Mouse (Mus musculus) kidney, postnatal 36 days (tissue): ENCODE measurements around the gene Vmn2r25.
"Not testable (repeated sequence)": the region's sequence is repeated elsewhere in the genome, so short reads cannot be mapped to it uniquely, and the experiment has no call there.

Experiments used
- DNase-seq, 2 experiments: peaks; one replicate each; pipeline ENCODE4 v3.0.0; 2021 to 2022; ENCODE audit warnings: mixed read lengths in 2 of 2

Vmn2r25 gene

DNA sequence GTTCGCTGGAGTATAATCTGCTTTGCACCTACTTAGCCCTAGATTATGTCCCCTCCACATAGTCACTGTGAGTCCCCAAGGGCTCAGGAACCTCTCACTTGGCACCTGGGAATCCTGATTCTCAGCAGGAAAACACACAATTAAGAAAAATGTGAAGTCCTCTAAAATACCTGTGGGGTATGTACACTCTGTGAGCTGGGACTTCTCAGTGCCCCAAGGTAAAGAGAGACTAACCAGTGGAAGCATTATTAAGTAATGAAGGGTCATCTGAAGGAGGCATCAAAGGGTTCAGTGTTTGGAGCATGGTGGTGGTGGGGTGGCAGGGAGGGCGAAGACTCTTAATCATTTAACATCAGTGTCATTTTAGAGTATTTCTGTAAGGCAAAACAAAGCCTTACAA, at the start of gene Vmn2r25:
Vmn2r25 (minus strand) TSS at position 101 of the 400 bp plus-strand sequence.
- DNase-seq, result not testable (repeated sequence)

DNA sequence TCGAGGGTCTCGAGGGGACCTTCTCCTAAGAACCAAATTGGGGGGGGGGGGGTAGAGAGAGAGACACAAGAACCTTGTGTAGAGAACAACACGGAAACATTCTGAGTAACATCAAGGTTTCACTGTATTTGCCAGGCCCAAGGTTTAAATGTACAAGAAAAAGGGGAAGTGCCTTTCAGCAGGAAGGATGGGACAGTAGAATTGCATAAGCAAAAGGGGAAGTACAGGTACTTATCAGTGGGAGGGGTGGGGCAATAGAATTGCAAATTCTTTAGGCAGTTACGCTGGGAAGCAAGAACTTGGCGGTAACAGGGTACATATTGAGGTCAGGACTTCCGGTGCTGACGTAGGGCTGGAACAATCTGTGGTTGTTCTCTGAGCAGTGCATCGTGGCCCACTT, 33.3 kb downstream of the Vmn2r25 start:
- no peak for DNase-seq

DNA sequence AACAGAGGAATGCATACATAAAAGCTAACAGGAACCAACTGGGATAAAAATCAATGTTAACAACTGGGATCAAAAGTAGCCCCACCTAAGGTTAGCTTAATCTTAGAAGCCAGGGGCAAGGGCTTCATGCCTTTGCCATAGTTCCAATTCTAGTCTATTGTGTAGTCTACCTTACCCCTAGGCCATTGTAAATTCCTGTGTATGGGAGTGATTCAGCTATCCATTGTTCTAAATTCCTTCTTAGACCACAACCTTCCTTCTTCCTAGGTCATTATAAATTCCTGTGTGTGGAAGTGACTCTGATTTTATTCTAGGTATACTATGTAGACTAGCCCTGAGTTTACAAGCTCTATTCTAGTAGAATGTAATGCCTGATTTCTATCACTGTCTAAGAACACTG, 43.0 kb downstream of the Vmn2r25 start:
- DNase-seq, result not testable (repeated sequence)

DNA sequence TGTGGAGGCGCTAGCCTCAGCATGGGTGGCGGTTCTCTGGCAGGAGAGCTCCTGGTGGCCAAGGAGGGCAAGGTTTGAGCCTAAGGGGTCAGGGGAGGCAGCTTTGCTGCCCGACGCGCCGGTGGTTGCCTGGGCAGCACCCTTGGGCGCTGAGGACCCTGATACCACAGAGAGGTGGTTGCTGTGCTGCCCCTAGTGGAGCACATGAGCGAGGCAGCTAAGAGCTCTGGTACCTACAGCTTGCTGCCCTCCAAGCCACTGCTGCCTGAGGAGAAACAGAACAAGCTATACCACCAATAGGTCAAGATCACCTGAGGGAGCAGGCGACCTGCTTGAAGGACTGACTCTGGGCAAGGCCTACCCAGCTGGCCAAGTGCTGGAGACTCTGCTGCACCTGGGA, 59.5 kb downstream of the Vmn2r25 start:
- DNase-seq, result no peak

DNA sequence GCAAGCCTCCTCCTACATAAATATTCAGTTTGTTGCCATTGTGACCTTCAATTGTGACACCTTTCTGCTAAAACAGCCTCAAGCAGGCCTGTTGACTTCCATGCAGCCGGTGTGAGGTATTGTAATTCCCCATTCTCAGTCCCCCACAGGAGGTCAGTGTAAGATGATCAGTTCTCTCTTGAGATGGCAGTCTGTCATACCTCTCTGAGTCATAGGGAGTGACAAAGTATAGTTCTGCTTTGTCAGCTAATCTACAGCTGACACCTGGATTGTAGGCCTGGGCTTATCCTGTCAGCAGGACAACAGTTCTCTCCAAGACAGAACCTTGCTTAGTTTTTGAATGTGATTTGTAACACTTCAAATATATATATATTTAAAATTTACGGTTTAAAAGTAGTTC, 68.4 kb downstream of the Vmn2r25 start:
- no peak for DNase-seq

DNA sequence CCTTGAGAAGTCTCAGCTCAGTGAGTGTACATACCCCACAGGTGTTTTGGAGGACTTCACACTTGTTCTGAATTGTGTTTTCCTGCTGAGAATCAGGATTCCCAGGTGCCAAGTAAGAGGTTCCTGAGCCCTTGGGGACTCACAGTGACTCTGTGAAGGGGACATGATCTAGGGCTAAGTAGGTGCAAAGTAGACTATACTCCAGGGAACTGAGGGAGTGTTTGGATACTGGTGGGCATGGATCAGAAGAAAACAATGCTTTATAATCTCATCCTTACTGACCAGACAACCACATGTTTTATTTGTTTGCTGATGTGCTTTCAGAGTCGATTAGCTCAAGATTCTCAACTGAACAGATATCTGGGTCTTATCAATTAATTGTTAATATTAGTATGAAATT, 74.7 kb downstream of the Vmn2r25 start, which contains the start of gene Vmn2r24:
Vmn2r24 (plus strand) TSS at position 301 of the 400 bp plus-strand sequence.
- no peak for DNase-seq
